Mouse (Mus musculus): ENCODE measurements around the gene Rbms3.

DNA sequence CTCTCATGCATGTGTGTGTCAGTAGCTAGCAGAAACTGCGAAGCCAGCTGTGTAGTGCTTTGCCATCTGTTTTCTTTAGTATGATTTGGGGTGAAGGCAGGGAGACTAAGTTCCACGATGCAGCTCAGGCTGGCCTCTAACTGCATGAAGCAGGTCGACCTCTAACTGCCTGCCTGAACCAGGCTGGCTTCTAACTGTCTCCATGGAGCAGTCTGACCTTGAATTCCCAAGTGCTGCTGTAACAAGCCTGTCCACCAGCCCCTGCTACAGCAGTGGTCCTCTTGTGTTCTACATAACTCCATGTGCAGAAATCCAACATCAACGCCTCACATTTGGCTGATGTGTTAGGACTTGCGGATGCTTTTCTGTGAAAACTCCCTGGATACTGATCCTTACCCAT lies 1009.3 kb downstream of the Rbms3 start:
- TF ChIP-seq POLR2A (IDR thresholded peaks at IDR 0.05; ENCODE audit: low read depth, low read length) (no peak), CTCF (conservative IDR thresholded peaks at IDR 0.05; ENCODE audit: insufficient read depth, insufficient read length, low read depth, low read length) (no peak)
